Mouse (Mus musculus) lung, adult 18-20 months (tissue): ENCODE data around the gene Mapkap1.
A peak's percentile ranks its signal among the peaks of the same experiment; 100 is the strongest.

Source experiments
- DNase-seq, 2 experiments: peaks; one replicate each; pipeline ENCODE4 v3.0.0; 2022; ENCODE audit warnings: mixed read lengths in 2 of 2

Gene Mapkap1

GRCm38 (mm10) chr2:34406601-34407464 is at the start of gene Mapkap1:
Gene Mapkap1, plus strand, starts transcription at chr2:34406771.
- peak; percentile 98 to 99 for DNase-seq

GRCm38 (mm10) chr2:34363678-34364077 is 42.9 kb upstream of the Mapkap1 start:
- DNase-seq, result no peak

GRCm38 (mm10) chr2:34367024-34367423 is 39.5 kb upstream of the Mapkap1 start:
- no peak for DNase-seq

- no peak for DNase-seq
Observed at GRCm38 (mm10) chr2:34368396-34368795, 38.2 kb upstream of the Mapkap1 start.

- no peak for DNase-seq
Observed at GRCm38 (mm10) chr2:34370349-34370724, 36.2 kb upstream of the Mapkap1 start.

GRCm38 (mm10) chr2:34370725-34371440 is 35.7 kb upstream of the Mapkap1 start:
- peak; percentile 25 to 29 for DNase-seq

- DNase-seq, result peak; percentile 37 to 54
Observed at GRCm38 (mm10) chr2:34371441-34372304, 34.9 kb upstream of the Mapkap1 start.

GRCm38 (mm10) chr2:34372305-34373301 is 34.0 kb upstream of the Mapkap1 start, which contains the start of gene Pbx3:
Gene Pbx3, minus strand, starts transcription at chr2:34373142.
- peak; percentile 94 to 95 for DNase-seq

GRCm38 (mm10) chr2:34373886-34374285 is 32.7 kb upstream of the Mapkap1 start:
- DNase-seq, result no peak

- DNase-seq, result no peak
Observed at GRCm38 (mm10) chr2:34374349-34374748, 32.2 kb upstream of the Mapkap1 start.

GRCm38 (mm10) chr2:34378930-34379329 is 27.6 kb upstream of the Mapkap1 start:
- no peak for DNase-seq

- DNase-seq, result no peak
Observed at GRCm38 (mm10) chr2:34399535-34399934, 7.0 kb upstream of the Mapkap1 start.

- DNase-seq, result no peak
Observed at GRCm38 (mm10) chr2:34407596-34407995, 1.0 kb downstream of the Mapkap1 start.

GRCm38 (mm10) chr2:34408341-34408740 is 1.8 kb downstream of the Mapkap1 start:
- no peak for DNase-seq

- DNase-seq, result no peak
Observed at GRCm38 (mm10) chr2:34409741-34410340, 3.3 kb downstream of the Mapkap1 start.

- no peak for DNase-seq
Observed at GRCm38 (mm10) chr2:34420256-34420655, 13.7 kb downstream of the Mapkap1 start.

- DNase-seq, result no peak
Observed at GRCm38 (mm10) chr2:34424186-34424585, 17.6 kb downstream of the Mapkap1 start.

- DNase-seq, result peak; percentile 39 to 43
Observed at GRCm38 (mm10) chr2:34425573-34426223, 19.1 kb downstream of the Mapkap1 start.

- no peak for DNase-seq
Observed at GRCm38 (mm10) chr2:34430663-34431062, 24.1 kb downstream of the Mapkap1 start.

- DNase-seq, result no peak
Observed at GRCm38 (mm10) chr2:34431701-34432372, 25.3 kb downstream of the Mapkap1 start.
